Mouse (Mus musculus): Measurements from ENCODE around the gene Fh1. TPM values are rescaled to one million over a fixed set of nuclear protein-coding genes. Genes with fewer than 3 reads are reported as not detected.
A peak's percentile ranks its signal among the peaks of the same experiment; 100 is the strongest.

The Fh1 gene
- polyA plus RNA-seq, 1 experiment from 2014 or later = 139 TPM

DNA sequence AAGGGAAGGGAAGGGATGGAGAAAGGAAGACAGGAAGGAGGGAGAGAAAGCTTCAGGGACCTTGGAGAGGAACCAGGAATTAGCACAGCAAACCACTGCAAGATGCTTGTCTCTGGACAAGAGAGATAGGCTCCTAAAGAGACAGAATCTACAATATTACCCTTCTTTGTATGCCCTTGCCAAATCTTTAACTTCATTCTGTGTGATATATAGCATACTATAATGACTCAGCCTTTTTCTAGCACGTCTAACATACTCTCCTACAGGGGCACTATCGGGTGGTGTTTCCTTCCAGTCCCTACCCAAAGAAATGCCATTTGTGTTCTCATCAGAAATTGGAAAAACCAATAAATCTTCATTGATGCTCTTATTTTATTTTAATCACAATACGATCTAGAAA is 5.6 kb upstream of the Fh1 start:
- no peaks in the 10 kb centered on the region for H3K27me3 ChIP-seq (ENCODE audit: control insufficient read depth, insufficient read depth, low read length)
- no peak overlapping the region for H3K9ac ChIP-seq (replicated peaks; ENCODE audit: low read depth, low read length)
- H3K4me1 ChIP-seq (ENCODE audit: control insufficient read depth, insufficient read depth, low read length) = no peaks in the 10 kb centered on the region
- H3K36me3 ChIP-seq (ENCODE audit: control insufficient read depth, insufficient read depth, low read length) = no peaks in the 10 kb centered on the region
- WGBS = 77% methylated on average over 3 of the region's 3 CpGs
- H3K4me3 ChIP-seq (ENCODE audit: low read depth, low read length) = no peak overlapping the region
- no peaks in the 10 kb centered on the region for H3K9me3 ChIP-seq (ENCODE audit: control insufficient read depth, low read depth, low read length)
- no peak for ATAC-seq (ENCODE audit: insufficient number of reproducible peaks, insufficient read depth, low FRiP score, low read depth)
- H3K4me2 ChIP-seq (replicated peaks; ENCODE audit: low read depth, low read length) = no peak overlapping the region
- H3K27ac ChIP-seq (ENCODE audit: low read length) = no peak overlapping the region

DNA sequence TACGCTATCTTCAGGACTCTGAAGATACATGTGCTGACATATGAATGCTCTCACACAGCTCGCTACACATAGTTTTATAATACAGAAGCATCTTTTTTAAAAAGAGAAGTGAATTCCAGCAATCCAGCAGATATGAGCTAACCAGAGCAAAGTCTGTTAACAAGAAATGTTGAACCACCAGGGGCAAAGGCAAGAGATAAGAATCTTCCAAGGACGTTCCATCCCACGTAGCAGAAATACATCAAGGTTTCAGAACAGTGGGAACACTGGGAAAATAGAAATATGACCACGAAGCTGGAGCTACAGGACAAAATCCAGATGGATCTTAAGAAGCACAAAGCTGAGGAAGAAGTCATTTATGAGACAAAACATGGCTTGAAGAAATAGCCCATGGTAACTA is 4.9 kb upstream of the Fh1 start:
- 81% methylated on average over 5 of the region's 5 CpGs for WGBS

DNA sequence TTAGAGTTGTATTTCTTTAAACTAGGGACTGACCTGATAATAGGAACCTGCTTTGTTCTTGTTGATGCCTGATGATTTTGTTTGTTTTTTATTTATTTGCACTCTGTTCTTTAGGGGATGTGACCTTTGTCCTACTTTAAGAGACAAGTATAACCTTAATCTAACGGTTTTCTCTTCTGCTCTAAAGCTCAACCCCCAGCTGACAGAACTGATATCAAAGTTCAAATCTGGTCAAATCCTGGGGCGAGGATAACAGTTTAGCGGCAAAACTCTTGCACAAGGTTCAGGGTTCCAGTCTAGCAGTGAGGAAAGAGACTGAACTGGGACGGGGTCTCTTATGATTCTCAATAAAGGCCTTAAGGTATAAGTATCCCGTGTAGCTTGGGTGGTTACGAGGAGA is 3.8 kb upstream of the Fh1 start:
- no peaks in the 10 kb centered on the region for H3K9me3 ChIP-seq (ENCODE audit: control insufficient read depth, low read depth, low read length)
- WGBS = 84% methylated on average over 6 of the region's 6 CpGs
- no peaks in the 10 kb centered on the region for H3K27me3 ChIP-seq (ENCODE audit: control insufficient read depth, insufficient read depth, low read length)
- peaks cover 5% of the 10 kb centered on the region; the same call in 1 of the 2 replicates for H3K4me1 ChIP-seq (ENCODE audit: control insufficient read depth, insufficient read depth, low read length)
- ATAC-seq (ENCODE audit: insufficient number of reproducible peaks, insufficient read depth, low FRiP score, low read depth) = no peak
- H3K9ac ChIP-seq (replicated peaks; ENCODE audit: low read depth, low read length) = no peak overlapping the region
- no peak overlapping the region for H3K4me3 ChIP-seq (ENCODE audit: low read depth, low read length)
- H3K4me2 ChIP-seq (replicated peaks; ENCODE audit: low read depth, low read length) = no peak overlapping the region
- H3K27ac ChIP-seq (ENCODE audit: low read length) = no peak overlapping the region
- no peaks in the 10 kb centered on the region for H3K36me3 ChIP-seq (ENCODE audit: control insufficient read depth, insufficient read depth, low read length)

More for the DNA sequence above, 4.9 kb upstream of the Fh1 start:
- Histone ChIP-seq H3K9me3 (ENCODE audit: control insufficient read depth, low read depth, low read length) (no peaks in the 10 kb centered on the region), H3K36me3 (ENCODE audit: control insufficient read depth, insufficient read depth, low read length) (no peaks in the 10 kb centered on the region), H3K27ac (ENCODE audit: low read length) (no peak overlapping the region), H3K4me3 (ENCODE audit: low read depth, low read length) (no peak overlapping the region), H3K27me3 (ENCODE audit: control insufficient read depth, insufficient read depth, low read length) (no peaks in the 10 kb centered on the region), H3K9ac (replicated peaks; ENCODE audit: low read depth, low read length) (no peak overlapping the region), H3K4me2 (replicated peaks; ENCODE audit: low read depth, low read length) (no peak overlapping the region), H3K4me1 (ENCODE audit: control insufficient read depth, insufficient read depth, low read length) (no peaks in the 10 kb centered on the region)
- ATAC-seq (ENCODE audit: insufficient number of reproducible peaks, insufficient read depth, low FRiP score, low read depth) = no peak

- WGBS = 86% methylated on average over 1 of the region's 1 CpGs
- peaks cover 8% of the 10 kb centered on the region; the same call in 1 of the 2 replicates for H3K4me1 ChIP-seq (ENCODE audit: control insufficient read depth, insufficient read depth, low read length)
- no peaks in the 10 kb centered on the region for H3K27me3 ChIP-seq (ENCODE audit: control insufficient read depth, insufficient read depth, low read length)
- H3K4me2 ChIP-seq (replicated peaks; ENCODE audit: low read depth, low read length) = peak overlapping the region; percentile 50
- peak; percentile 14; the same call in 1 of the 2 replicates for ATAC-seq (ENCODE audit: insufficient number of reproducible peaks, insufficient read depth, low FRiP score, low read depth)
- H3K4me3 ChIP-seq (ENCODE audit: low read depth, low read length) = peak overlapping the region; percentile 94
- no peaks in the 10 kb centered on the region for H3K9me3 ChIP-seq (ENCODE audit: control insufficient read depth, low read depth, low read length)
- no peaks in the 10 kb centered on the region for H3K36me3 ChIP-seq (ENCODE audit: control insufficient read depth, insufficient read depth, low read length)
- H3K27ac ChIP-seq (ENCODE audit: low read length) = peak overlapping the region; percentile 79
- H3K9ac ChIP-seq (replicated peaks; ENCODE audit: low read depth, low read length) = no peak overlapping the region
These were observed 706 bp upstream of the Fh1 start for GRCm38 (mm10) chr1:175625990-175626692.

GRCm38 (mm10) chr1:175623656-175624055 is 1.8 kb downstream of the Fh1 start:
- H3K9me3 ChIP-seq (ENCODE audit: control insufficient read depth, low read depth, low read length) = no peaks in the 10 kb centered on the region
- H3K36me3 ChIP-seq (ENCODE audit: control insufficient read depth, insufficient read depth, low read length) = peaks cover 6% of the 10 kb centered on the region; the same call in 1 of the 2 replicates
- no peak overlapping the region for H3K9ac ChIP-seq (replicated peaks; ENCODE audit: low read depth, low read length)
- H3K4me3 ChIP-seq (ENCODE audit: low read depth, low read length) = no peak overlapping the region
- ATAC-seq (ENCODE audit: insufficient number of reproducible peaks, insufficient read depth, low FRiP score, low read depth) = no peak
- no peaks in the 10 kb centered on the region for H3K27me3 ChIP-seq (ENCODE audit: control insufficient read depth, insufficient read depth, low read length)
- peaks cover 8% of the 10 kb centered on the region; the same call in 1 of the 2 replicates for H3K4me1 ChIP-seq (ENCODE audit: control insufficient read depth, insufficient read depth, low read length)
- H3K27ac ChIP-seq (ENCODE audit: low read length) = no peak overlapping the region
- WGBS = 71% methylated on average over 6 of the region's 6 CpGs
- no peak overlapping the region for H3K4me2 ChIP-seq (replicated peaks; ENCODE audit: low read depth, low read length)

DNA sequence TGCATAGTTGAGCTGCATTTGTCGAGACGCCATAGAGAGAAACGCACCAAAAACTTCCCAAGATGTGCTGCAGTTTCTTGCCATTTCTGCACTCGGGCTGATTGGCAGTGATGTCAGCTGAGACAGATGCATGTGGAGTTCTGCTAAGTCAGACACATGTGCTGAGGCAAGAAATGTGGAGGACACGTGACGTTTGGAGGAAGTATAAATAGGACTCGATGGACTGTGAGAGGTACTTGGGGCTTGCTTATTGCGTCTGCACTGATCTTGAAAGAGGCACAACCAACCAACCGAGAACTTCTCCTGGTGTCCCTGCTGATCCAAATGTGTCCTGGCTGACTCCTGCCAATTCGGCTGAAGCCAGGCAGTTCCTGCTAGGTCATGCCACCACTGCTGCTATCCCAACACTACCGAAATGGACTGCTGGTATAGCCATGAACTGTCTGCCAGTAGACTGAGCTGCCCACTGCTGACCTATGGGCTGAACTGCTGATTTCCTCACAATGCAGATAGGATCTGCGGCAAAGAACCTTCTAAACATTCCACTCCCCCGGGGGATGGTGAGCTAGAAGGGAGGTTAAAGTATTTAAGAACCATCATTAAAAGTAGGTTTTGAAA is 5.5 kb downstream of the Fh1 start, which contains the start of gene Kmo:
Kmo (plus strand) TSS at position 568 of the 618 bp plus-strand sequence.
- no peak within 1 kb of the TSS for H3K9ac ChIP-seq (replicated peaks; ENCODE audit: low read depth, low read length)
- no peak within 1 kb of the TSS for H3K4me3 ChIP-seq (ENCODE audit: low read depth, low read length)
- H3K9me3 ChIP-seq (ENCODE audit: control insufficient read depth, low read depth, low read length) = no peaks in the 10 kb centered on the region
- H3K27me3 ChIP-seq (ENCODE audit: control insufficient read depth, insufficient read depth, low read length) = no peaks in the 10 kb centered on the region
- no peak within 1 kb of the TSS for H3K4me2 ChIP-seq (replicated peaks; ENCODE audit: low read depth, low read length)
- H3K4me1 ChIP-seq (ENCODE audit: control insufficient read depth, insufficient read depth, low read length) = peaks cover 8% of the 10 kb centered on the region; the same call in 1 of the 2 replicates
- no peak for ATAC-seq (ENCODE audit: insufficient number of reproducible peaks, insufficient read depth, low FRiP score, low read depth)
- H3K27ac ChIP-seq (ENCODE audit: low read length) = no peak within 1 kb of the TSS
- WGBS = 91% methylated on average over 13 of the region's 13 CpGs
- H3K36me3 ChIP-seq (ENCODE audit: control insufficient read depth, insufficient read depth, low read length) = peaks cover 37% of the 10 kb centered on the region

GRCm38 (mm10) chr1:175614992-175615391 is 10.4 kb downstream of the Fh1 start:
- ATAC-seq (ENCODE audit: insufficient number of reproducible peaks, insufficient read depth, low FRiP score, low read depth) = no peak

GRCm38 (mm10) chr1:175608708-175609107 is 16.7 kb downstream of the Fh1 start:
- H3K4me1 ChIP-seq (ENCODE audit: control insufficient read depth, insufficient read depth, low read length) = no peaks in the 10 kb centered on the region
- H3K9ac ChIP-seq (replicated peaks; ENCODE audit: low read depth, low read length) = no peak overlapping the region
- no peaks in the 10 kb centered on the region for H3K27me3 ChIP-seq (ENCODE audit: control insufficient read depth, insufficient read depth, low read length)
- H3K27ac ChIP-seq (ENCODE audit: low read length) = no peak overlapping the region; the same call in 1 of the 2 replicates
- WGBS = 96% methylated on average over 3 of the region's 3 CpGs
- H3K4me2 ChIP-seq (replicated peaks; ENCODE audit: low read depth, low read length) = no peak overlapping the region
- ATAC-seq (ENCODE audit: insufficient number of reproducible peaks, insufficient read depth, low FRiP score, low read depth) = no peak
- H3K4me3 ChIP-seq (ENCODE audit: low read depth, low read length) = no peak overlapping the region
- peaks cover 52% of the 10 kb centered on the region for H3K36me3 ChIP-seq (ENCODE audit: control insufficient read depth, insufficient read depth, low read length)
- no peaks in the 10 kb centered on the region for H3K9me3 ChIP-seq (ENCODE audit: control insufficient read depth, low read depth, low read length)

More at GRCm38 (mm10) chr1:175614992-175615391, 10.4 kb downstream of the Fh1 start:
- Histone ChIP-seq H3K9me3 (ENCODE audit: control insufficient read depth, low read depth, low read length) (no peaks in the 10 kb centered on the region), H3K27me3 (ENCODE audit: control insufficient read depth, insufficient read depth, low read length) (no peaks in the 10 kb centered on the region), H3K4me2 (replicated peaks; ENCODE audit: low read depth, low read length) (no peak overlapping the region), H3K27ac (ENCODE audit: low read length) (no peak overlapping the region), H3K4me3 (ENCODE audit: low read depth, low read length) (no peak overlapping the region), H3K4me1 (ENCODE audit: control insufficient read depth, insufficient read depth, low read length) (no peaks in the 10 kb centered on the region), H3K9ac (replicated peaks; ENCODE audit: low read depth, low read length) (no peak overlapping the region), H3K36me3 (ENCODE audit: control insufficient read depth, insufficient read depth, low read length) (peaks cover 78% of the 10 kb centered on the region)
- 95% methylated on average over 9 of the region's 9 CpGs for WGBS

All from stomach, embryonic 14.5 days (tissue).